ENCODE assay signal across 31 mouse cellular contexts in genomic region chr9:100689765-100690316, GRCm38 (mm10).
DNase-seq lines count a peak whose midpoint lies in the region; ATAC-seq lines count a peak whose summit lies in the region.
"Had no signal": no experiment of that assay in that cellular context is flagged by ENCODE, and none has a peak within 500 bp of the region (broad histone marks: within the 10 kb centered on the region; RNA-seq: fewer than 3 reads in every experiment).

No protein-coding gene starts in this region.

- no peaks in the 10 kb centered on the region for H3K36me3 ChIP-seq in limb, embryonic 10.5 days
- no peaks in the 10 kb centered on the region for H3K36me3 ChIP-seq in hindbrain, embryonic 14.5 days (replicated peaks; ENCODE audit: control insufficient read depth, insufficient read depth)
- H3K36me3 ChIP-seq: embryonic facial prominence, embryonic 10.5 days; embryonic facial prominence, embryonic 13.5 days; forebrain, embryonic 12.5 days; heart, embryonic 10.5 days; heart, embryonic 13.5 days; hindbrain, embryonic 12.5 days had no signal

- no peak overlapping the region for H3K4me2 ChIP-seq in hindbrain, embryonic 14.5 days (replicated peaks)
- H3K4me2 ChIP-seq: embryonic facial prominence, embryonic 13.5 days; forebrain, embryonic 12.5 days; heart, embryonic 13.5 days; hindbrain, embryonic 12.5 days had no signal

- no peaks in the 10 kb centered on the region for H3K27me3 ChIP-seq in limb, embryonic 10.5 days (ENCODE audit: low read depth, poor library complexity, severe bottlenecking)
- H3K27me3 ChIP-seq in hindbrain, embryonic 14.5 days (ENCODE audit: control insufficient read depth, insufficient read depth, low read length) = no peaks in the 10 kb centered on the region
- H3K27me3 ChIP-seq: CH12.LX; embryonic facial prominence, embryonic 13.5 days; forebrain, embryonic 12.5 days; heart, embryonic 13.5 days; hindbrain, embryonic 12.5 days; Patski had no signal

- H3K27ac ChIP-seq in limb, embryonic 10.5 days = no peak overlapping the region
- H3K27ac ChIP-seq in hindbrain, embryonic 14.5 days = no peak overlapping the region
- H3K27ac ChIP-seq: embryonic facial prominence, embryonic 10.5 days; embryonic facial prominence, embryonic 13.5 days; forebrain, embryonic 12.5 days; heart, adult 2 months; heart, embryonic 10.5 days; heart, embryonic 13.5 days; hindbrain, embryonic 12.5 days had no signal

- no peak overlapping the region for H3K9ac ChIP-seq in hindbrain, embryonic 14.5 days
- H3K9ac ChIP-seq: embryonic facial prominence, embryonic 13.5 days; forebrain, embryonic 12.5 days; heart, embryonic 13.5 days; hindbrain, embryonic 12.5 days had no signal

- 94% methylated on average over 3 of the region's 3 CpGs for WGBS in limb, embryonic 10.5 days
- WGBS in hindbrain, embryonic 14.5 days = 95% methylated on average over 3 of the region's 3 CpGs

- no peaks in the 10 kb centered on the region for H3K9me3 ChIP-seq in limb, embryonic 10.5 days (replicated peaks)
- no peaks in the 10 kb centered on the region for H3K9me3 ChIP-seq in hindbrain, embryonic 14.5 days (ENCODE audit: control insufficient read depth, low read length)
- H3K9me3 ChIP-seq: embryonic facial prominence, embryonic 10.5 days; embryonic facial prominence, embryonic 13.5 days; forebrain, embryonic 12.5 days; G1E; heart, embryonic 10.5 days; heart, embryonic 13.5 days; hindbrain, embryonic 12.5 days had no signal

- peaks cover 3% of the 10 kb centered on the region; the same call in 1 of the 2 replicates for H3K4me1 ChIP-seq in limb, embryonic 10.5 days
- H3K4me1 ChIP-seq in hindbrain, embryonic 14.5 days (replicated peaks; ENCODE audit: control insufficient read depth, insufficient read depth, low read length) = peaks cover 13% of the 10 kb centered on the region
- H3K4me1 ChIP-seq: embryonic facial prominence, embryonic 13.5 days had no signal

- ATAC-seq in CD4-positive, CD25-positive, alpha-beta regulatory T cell, adult 4 months = peak; percentile 73
- peak; percentile 72 for ATAC-seq in inflammation-experienced regulatory T-cells, adult 6 months
- no peak for ATAC-seq in hindbrain, embryonic 14.5 days (ENCODE audit: low FRiP score)
- ATAC-seq: forebrain, embryonic 16.5 days; hindbrain, embryonic 16.5 days; intestine, postnatal 0 days; Patski had no signal

- DNase-seq in 3T3-L1 (ENCODE audit: low read depth, low spot score) (peak; percentile 44), A20 (ENCODE audit: low read depth, low spot score) (peak; percentile 23)
- DNase-seq in limb, embryonic 10.5 days (ENCODE audit: low spot score) = no peak
- DNase-seq in hindbrain, embryonic 14.5 days (ENCODE audit: low spot score) = no peak
- DNase-seq in embryo, embryonic 11 days = no peak
- DNase-seq: adrenal gland, adult 2 months; adrenal gland, postnatal 14 days; B cell, adult 2 months; cerebellum, adult 11 months; cerebellum, adult 2 months; cerebellum, adult 9-11 months; cerebellum, postnatal 25 days; gastrocnemius, postnatal 10 days; gastrocnemius, postnatal 36 days; heart, adult 2 months; heart, postnatal 14 days had no signal

- H3K4me3 ChIP-seq in limb, embryonic 10.5 days = no peak overlapping the region
- H3K4me3 ChIP-seq in hindbrain, embryonic 14.5 days (replicated peaks; ENCODE audit: low read length) = no peak overlapping the region
- H3K4me3 ChIP-seq: embryonic facial prominence, embryonic 10.5 days; embryonic facial prominence, embryonic 13.5 days; erythroblast, embryonic 14.5 days; forebrain, embryonic 12.5 days; heart, adult 2 months; heart, embryonic 10.5 days; heart, embryonic 13.5 days; hindbrain, embryonic 12.5 days had no signal

Comparison
In these comparisons a context has a peak if more than half of its experiments do, and no peak if none do; other contexts are left out.
1. DNase-seq: peak in 3T3-L1 (single experiment) and A20 (single experiment); none in limb, embryonic 10.5 days (single experiment), hindbrain, embryonic 14.5 days (single experiment) and embryo, embryonic 11 days (single experiment).